Mouse (Mus musculus) cerebellum, postnatal 36 days (tissue): Measurements from ENCODE around the gene Sobp.

ENCODE experiments used
- DNase-seq, 2 experiments: peaks; one replicate each; pipeline ENCODE4 v3.0.0; 2021 to 2022; ENCODE audit warnings: mixed read lengths in 2 of 2

Sobp gene

DNA sequence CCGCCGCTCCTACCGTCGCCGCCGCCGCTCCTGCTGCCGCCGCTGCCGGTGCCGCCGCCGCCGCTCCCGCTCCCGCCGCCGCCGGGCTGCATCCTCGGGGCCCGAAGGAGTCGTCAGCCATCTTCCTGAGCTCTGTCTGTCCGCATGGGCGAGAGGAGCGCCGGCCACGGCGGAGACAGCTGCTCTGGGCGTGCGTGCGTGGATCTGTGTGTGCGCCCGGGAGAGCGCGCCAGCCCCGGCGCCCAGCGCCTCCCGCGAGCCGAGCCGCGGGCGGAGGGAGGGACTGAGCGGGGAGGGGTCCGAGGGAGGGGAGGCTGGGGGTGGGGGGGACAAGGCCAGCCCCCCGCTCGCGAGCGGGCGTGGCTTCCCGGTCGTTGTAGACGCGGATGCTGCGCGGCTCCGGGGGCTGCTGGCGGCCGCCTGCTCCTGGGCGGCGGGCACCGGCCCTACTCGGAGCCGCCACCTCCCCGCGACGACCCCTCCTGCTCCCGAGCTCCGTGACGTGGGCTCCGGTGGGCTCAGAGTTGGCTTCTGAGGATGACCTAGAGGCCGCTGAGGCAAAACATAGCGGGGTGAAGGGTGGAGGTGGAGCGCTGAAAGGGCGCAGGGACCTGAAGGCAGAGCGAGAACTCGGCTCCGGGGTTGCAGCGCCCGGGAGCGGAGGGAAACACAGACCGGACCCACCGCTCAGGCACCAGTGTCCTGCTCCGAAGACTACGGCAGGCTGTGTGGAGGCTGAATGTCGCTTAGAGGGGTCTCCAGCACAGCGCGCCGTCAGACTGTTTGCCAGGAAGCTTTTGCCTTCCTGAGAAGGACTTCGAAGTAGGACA is at the start of gene Sobp, which contains the start of gene 9030612E09Rik:
Sobp (minus strand) TSS at position 205 of the 830 bp plus-strand sequence.
9030612E09Rik (plus strand) TSS at position 379 of the 830 bp plus-strand sequence.
- DNase-seq = peak; percentile 77 to 80

DNA sequence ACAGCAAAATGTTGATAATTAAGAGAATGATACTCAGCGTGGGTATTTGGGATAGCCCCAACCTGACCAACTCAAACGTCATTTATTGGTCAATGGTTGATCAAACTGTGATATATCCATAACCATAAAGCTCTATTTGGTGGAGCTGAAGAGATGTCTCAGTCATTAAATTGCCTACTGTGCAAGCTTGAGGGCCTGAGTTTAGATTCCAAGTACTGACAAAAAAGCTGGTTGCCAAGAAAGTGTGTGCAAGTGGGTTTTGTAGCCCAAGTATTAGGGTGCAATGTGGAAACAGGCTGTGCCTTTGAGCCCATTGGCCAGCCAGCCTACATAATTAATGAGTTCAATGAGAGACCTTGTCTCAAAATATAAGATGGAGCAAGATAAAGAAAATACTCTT is 49.1 kb upstream of the Sobp start:
- DNase-seq = no peak

DNA sequence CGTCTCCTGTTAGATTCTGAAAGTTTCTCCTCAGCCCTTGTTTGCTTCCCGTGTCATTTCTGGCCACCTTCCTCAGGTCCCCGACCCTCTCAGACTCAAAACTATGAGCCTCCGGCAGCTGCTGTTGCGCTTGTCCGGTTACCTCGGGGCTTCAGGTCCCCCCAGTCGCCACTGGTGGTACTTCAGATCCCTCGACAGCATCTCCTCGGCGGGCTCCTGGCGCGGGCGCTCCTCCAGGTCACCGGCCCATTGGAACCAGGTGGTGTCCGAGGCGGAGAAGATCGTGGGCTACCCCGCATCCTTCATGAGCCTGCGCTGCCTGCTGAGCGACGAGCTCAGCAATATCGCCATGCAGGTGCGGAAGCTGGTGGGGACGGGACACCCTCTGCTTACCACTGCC is 47.3 kb upstream of the Sobp start:
- peak in 1 of 2 experiments; percentile 51 for DNase-seq

DNA sequence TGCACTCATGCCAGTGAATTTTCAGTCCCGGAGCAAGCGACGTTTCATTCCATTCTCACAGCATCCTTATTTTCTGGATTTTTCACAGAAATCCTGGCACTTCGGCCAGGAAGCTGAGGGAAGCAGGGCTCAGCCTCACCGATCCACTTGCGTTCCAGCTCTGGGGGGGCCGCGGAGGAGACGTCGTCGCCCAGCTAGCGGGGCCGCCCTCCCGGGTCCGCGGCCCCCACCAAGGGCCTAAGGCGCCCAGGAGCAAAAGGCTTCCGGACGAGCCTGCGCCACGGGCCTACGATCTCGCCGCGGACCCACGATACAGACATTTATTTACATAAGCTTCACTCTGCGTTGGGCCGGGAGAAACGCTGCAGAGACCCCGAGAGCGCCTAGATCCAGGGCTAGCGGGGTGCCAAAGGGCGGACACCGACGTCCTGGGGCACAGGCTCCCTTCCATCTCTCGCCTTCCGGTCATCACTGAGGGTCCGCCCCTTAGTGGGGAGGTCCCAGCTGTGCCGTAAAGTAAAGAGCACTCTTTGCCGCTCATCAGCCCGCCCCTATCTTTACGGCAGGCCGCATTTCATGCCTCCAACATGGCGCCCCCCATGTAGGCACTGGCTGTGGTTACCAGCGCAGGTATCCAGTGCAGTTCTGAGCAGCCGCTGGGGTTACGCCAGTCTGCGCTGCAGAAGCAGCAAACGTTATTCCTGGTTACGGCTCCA is 46.7 kb upstream of the Sobp start, which contains the start of gene Pdss2:
Pdss2 (plus strand) TSS at position 577 of the 716 bp plus-strand sequence.
- peak; percentile 92 for DNase-seq

DNA sequence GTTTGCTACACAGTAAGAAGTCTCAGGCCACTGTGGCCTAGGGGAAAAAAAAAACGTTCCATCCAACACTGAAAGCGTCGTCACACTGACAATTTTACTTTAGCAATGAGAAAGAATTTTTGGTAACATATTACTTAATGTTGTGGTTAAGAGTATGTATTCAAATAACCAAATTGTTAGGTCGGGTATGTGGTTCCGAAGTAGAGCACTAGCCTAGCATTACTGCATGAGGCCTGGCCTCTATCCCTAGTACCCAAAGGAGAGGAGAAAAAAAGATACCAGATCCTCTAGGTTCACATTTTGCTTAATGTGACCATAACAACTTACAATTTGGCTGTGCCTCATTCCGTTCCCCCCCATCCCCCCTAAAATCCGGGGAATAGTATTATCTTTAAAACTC is 46.1 kb upstream of the Sobp start:
- no peak for DNase-seq

DNA sequence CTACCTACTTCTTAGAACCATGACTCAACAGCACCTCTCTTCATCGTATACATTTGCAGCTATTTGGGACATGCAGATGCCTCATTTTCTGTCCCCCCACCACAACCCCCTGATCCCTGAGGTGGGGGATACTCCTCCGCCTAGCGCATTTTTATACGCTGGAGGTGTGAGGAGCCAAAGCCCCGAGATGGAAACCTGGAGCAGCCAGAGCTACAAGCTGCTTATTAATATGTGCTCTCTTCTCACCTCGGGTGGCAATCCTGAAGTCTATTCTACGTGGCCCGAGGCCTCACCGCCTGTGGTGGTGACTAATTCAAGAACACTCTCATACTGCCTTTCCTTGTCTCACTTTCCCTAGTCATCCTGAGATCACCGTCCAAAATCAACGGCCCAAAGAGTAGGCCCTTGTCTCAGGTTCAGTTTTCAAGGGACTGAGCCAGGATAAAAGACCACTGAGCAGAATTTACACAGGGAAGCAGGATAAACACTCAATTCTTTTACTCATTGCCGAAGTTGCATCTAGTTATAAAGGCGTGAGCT is 43.1 kb upstream of the Sobp start:
- no peak for DNase-seq

DNA sequence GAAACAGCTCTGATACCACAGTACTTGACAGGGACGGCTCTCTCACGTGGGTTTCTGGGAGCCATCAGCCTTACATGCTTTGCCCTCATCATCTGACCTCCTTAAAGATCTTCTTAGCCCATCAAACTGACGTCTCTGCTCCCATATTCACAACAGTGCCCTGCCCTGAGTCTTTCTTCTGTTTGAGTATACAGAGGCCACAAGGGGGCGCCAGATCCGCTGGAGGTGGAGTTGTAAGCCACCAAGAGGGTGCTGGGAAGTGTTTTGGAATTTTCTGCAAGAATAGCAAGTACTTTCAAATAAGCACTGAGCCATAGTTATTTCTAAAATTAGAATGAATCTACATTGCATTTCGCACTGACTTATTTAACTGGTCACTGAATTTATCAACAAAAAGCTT is 37.5 kb upstream of the Sobp start:
- DNase-seq = peak; percentile 5 to 28

DNA sequence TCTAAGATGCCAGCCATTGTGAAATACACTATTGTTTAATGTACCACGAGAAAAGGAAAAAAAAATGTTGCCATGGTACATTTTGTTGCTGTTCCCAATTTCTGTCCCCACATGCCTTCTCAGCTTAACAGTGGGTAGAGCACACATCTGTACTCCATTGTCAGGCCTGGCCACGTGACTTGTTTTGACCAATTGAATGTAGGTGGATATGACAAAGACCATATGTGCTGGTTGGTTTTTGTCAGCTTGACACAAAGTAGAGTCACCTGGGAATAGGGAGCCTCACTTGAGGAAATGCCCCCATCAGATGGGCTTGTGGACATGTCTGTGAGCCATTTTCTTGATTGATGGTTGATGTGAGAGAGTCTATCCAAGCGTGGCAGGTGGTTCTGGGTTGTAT is 29.5 kb upstream of the Sobp start:
- no peak for DNase-seq

DNA sequence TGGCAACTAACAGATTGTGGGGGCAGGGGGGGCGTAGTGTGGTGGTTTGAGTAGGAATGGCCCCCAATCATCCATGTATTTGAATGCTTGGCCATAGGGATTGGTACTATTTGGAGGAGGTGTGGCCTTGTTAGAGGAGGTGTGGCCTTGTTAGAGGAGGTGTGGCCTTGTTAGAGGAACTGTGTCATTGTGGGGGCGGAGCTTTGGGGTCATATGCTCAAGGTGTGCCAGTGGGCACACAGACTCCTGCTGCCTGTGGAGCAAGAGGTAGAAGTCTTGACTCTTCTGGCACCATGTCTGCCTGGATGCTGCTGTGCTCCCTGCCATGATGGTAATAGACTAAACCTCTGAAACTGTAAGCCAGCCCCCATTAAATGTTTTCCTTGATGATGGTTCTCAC is 25.9 kb upstream of the Sobp start:
- DNase-seq = no peak

DNA sequence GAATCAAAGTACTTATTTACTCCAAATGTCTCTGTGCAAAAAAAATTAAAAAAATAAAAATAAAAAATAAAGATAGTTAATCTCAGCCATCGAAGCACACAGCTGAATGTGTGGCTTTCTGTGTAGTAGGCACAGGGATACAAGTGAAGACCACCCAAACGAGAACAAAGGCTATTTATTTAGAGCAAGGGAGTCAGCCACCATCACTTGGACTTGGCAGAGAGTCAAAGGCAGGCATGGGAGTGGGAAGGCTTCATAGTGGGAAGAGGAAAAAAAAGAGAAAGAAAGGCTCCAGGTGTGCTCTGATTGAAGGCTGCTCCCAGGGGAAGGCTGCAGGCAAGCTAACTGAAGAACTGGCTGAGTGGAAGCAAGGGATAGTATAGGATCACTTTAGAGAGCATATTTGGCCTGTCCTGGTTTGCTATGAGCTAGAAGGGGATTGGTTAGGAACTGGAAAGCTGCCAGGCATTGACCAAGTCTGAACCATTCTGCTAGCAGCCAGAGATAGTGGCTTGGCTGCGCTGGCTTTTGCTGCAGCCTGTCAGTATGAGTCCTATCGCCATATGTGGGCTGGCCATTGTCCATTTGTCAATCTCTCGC is 6.1 kb upstream of the Sobp start:
- no peak for DNase-seq

DNA sequence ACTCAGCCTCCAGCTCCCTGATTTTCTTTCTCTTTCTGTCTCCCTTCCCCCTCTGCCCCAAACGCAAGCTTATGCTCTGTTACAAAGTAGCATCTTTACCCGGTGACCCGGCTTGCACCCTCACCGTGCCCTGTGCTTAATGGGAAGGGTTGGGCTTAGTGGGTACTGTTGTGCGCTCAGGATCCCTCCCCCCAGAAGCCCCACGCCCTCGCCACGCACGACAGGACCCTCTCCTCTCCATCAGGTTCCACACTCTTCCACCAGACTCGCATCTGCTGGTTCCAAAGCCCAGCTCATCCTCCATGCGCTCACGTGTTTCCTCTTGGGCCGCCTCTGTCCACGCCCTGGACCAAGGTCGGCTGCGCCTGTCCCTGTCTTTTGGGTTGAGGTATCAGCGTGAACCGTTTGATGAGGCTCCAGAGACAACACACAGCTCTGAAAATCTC is 849 bp upstream of the Sobp start:
- DNase-seq = peak; percentile 58 to 60

DNA sequence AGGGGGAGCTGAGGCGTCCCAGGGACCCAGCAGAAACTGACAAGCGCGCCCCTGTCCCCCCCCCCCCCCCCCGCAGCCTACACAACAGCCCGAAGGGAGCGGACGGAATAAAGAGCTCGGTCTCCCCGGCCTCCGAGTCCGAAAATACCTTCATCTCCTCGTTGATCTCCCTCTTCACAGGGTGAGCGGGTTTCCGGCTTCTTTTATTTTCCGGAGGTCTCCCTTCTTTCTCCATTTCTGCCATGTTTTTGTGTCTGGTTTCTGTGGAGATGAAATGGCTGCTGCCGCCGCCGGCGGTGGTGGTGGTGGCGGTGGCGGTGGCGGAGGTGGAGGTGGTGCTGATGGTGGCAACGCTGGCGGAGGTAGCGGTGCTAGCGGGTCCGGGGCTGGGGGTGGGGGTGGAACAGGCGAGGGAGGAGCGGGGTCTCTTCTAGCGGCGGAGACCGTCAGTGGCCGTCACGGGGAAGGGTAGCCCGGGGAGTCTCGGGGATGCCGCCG is 453 bp downstream of the Sobp start:
- DNase-seq = peak in 1 of 2 experiments; percentile 53

DNA sequence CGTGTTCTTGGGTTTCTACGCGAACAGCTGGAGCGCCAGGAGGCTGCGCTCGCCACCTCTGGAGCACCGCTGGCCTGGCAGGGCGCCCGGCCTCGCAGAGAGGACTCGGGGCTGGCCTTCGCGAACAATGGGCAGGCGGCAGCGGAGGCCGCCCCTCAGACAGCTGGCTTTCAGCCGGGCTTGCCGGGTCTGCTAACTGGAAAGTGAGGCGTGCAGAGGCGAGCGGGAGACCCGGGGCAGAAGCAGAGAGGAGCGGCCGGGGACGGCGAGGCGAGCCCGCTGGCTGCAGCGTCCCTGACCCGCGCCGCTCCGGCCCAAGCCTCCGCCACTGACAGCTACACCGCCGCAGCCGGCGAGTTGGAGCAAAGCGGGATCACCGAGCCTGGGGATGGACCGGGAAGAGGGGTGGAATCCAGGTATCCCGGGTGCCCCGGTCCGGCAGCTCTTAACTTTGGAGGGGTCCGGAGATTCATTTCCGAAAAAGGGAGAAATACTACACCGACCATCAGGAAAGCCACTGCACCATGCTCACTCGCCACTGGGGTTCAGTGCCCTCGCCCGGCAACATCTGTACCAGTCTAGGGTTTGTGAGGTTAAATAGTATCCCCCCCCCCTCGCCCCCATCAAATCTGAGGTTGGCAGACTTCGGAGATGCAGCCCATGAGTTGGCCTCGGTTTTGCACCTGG is 1.0 kb downstream of the Sobp start:
- peak; percentile 49 to 50 for DNase-seq

DNA sequence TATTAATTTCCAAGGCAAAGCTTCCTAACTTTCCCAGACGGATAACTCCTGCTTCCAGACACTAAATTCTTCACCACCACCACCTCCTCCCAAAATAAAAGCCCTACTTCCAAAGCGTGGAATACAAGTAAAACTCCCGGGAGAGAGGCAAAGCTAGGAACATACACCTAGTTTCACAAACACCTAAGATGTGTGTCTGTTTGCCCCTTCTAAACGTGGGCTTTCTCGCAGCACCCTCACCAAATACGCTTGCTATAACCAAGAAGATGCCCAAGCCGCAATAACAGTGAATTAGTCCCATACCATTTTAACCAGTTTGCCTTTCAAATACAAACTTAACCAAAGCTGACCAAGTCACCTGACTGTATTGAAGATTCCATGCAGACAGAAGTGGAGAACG is 1.8 kb downstream of the Sobp start:
- no peak for DNase-seq

DNA sequence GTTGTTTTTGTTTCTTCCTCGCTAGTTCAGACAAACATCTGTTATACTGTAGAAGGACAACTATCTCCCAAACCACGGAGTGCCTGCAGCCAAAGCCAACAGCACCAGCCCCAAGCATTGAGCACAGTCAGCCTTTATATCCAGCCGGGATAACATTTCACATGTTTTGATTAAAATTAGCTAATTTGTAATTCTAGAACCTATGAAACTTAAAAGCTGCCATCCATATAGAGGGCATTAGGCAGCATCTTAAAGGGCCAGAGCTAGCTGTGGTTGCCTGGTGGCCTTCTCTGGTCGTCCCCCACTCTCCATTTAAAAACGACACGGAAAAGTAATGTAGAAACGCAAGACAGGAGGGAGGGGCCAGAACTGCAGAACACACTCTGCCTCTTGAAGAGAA is 2.3 kb downstream of the Sobp start:
- DNase-seq = no peak

DNA sequence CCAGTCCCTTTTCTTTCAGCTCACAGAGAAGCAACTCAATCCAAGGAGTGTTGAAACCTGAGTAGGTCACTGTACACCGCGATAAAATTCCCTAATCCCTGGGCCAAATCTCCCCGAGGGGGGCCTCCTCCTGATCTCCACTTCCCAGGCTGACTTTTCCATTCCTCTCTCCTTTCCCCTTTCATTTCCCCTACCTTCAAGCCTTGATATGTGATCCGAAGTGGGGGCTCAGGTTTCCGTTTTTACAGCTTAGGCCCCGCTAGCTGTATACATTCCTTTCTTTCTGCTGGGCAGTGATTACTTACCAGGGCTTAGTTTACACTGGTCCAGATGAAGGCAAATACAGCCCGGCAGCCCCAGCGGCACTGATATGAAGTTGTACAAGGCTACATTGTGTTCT is 3.2 kb downstream of the Sobp start:
- DNase-seq = peak in 1 of 2 experiments; percentile 31

DNA sequence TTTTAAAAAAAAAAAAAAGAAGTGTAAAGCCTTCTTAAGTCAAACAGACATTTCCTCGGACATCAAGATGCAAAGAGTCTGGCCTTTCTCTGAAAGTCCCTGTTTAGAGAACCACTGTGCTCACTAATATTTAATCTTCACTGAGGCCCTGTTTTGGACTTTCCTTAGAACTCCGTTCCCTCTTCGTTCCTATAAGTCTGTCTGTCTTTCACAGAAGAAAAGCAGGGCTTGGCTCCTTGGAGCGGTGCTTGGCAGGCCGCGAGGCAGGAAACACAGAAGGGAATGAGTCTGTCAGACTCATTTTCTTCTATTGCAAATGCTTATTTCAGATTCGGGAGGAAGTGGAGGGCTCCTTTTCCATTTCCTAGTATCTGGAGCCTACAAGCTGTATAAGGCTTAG is 5.5 kb downstream of the Sobp start:
- no peak for DNase-seq

DNA sequence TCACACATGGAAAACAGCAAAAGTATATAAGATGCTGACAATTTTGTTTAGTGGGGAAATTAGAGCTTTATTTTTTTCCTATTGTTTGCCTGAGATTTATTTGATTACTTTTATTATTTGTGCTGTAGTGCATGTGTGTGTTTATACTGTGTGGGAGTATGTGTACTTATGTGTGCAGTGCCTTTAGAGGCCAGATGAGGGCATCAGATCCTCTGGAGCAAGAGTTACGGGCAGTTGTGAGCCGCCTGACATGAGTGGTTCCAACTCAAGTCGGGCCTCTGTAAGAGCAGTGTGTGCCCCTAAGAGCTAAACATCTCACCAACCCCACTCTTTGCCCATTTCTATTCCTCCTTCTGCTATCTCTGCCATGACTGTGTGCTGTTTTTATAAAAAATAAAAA is 7.5 kb downstream of the Sobp start:
- no peak for DNase-seq

DNA sequence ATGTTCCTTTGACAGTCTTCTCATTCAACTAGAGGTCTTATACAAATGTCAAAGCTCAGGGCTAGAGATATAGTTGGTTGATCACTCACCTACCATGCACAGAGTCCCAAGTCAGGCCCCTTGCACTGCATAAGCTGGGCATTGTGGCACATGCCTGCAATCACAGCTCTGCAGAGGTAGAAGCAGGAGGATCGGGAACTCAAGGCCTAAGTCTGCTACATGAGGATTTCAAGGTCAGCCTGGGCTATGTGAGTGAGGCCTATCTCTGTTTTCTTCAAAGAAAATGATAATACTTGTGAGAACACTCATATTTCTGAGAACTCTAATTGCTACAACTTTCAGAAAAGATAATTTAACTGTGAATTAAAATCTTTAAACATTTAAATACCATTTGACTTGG is 8.2 kb downstream of the Sobp start:
- DNase-seq = no peak

DNA sequence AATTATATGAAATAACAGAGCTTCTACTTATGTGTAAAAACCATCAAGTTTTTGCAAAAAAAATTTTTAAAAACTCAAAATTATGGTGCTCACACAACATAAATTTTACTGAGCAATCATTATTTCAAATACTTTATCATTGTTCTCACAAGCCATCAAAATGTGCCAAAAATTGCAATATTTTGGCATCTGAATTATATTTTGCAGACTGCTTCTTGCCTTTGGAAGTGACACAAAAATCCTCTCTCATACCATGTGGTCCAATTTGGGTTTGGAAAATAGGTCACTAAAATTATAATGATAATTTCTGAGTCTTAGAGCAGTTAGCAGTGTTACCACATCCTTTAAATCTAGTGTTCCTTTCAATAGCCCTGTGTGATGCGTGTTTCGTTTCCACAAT is 9.9 kb downstream of the Sobp start:
- no peak for DNase-seq

DNA sequence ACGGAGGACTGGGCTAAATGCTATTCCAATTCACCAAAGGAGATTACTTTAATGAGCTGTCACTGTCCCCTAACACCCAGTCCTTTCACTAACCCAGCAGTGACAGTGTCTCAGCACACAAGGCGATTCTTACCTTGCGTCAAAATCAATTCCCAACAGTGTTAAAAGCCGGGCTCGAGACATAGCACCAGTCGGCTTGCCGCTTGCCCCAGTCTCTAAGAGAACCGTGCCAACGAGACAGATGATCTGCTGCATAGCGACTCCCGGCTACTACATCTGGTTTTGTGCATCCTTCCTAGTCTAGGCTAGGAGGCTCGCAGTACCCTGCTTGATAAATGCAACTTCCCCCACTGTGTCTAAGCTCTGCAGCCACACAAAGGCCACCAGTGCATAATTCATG is 12.0 kb downstream of the Sobp start:
- no peak for DNase-seq

DNA sequence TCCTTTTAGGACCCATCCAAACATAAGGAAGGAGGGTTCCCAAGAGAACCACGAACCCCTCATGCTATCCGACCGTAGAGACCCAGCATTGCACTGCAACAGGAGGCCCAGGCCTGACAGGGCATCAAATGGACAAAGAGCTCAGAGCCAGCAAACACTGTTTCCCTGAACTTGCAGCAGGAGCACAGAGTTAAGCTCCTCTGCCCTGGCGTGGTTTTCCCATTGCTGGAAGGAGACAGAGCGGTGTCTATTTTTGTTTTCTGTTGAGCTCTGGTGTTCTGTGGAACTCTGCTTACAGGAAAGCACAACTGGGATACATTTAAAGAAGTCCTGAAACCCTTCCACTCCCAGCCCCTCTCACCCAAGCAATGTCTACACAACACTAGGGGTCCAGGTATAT is 15.0 kb downstream of the Sobp start:
- DNase-seq = no peak

DNA sequence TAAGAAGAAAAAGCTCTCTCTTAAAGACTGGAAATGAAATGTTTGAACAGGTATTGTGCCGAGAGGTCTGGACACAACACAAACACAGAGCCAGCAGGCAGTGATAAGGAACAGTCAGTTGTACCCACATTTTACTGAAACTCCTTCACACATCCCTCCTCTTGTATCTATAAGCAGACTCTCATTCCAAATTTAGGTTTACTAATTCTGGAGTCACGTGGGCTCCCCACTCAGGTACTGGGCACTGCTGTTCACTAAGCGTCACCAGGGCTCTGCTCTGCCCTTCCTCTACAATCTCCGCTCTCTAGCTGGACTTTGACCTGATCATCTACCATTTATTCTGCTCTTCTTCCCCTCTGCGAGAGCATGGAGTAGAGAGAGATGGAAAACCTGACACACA is 15.4 kb downstream of the Sobp start:
- DNase-seq = no peak
